Mouse (Mus musculus) forebrain, embryonic 16.5 days (tissue): ENCODE results near the gene Atf3. TPM values are rescaled to one million over a fixed set of nuclear protein-coding genes. Genes with fewer than 3 reads are reported as not detected.

ENCODE experiments used
- ATAC-seq: fragments of 200-750 bp; cut with Nextera tagmentation; 2 replicates; pipeline ENCODE4 v1.8.0; 2017; ENCODE audit warnings: mild to moderate bottlenecking, moderate library complexity
- H3K27ac ChIP-seq: fragments of 300-500 bp; sonication (generic); 2 replicates; pipeline ENCODE4 v1.5.1; 2014; ENCODE audit warnings: low read length, control low read depth
- H3K27me3 ChIP-seq: fragments of 300-500 bp; sonication (generic); replicated peaks from 2 replicates; pipeline ENCODE4 v1.6.1; 2014; ENCODE audit warnings: low read length; ENCODE audit not compliant: control insufficient read depth, insufficient read depth
- H3K36me3 ChIP-seq: fragments of 300-500 bp; sonication (generic); 2 replicates; pipeline ENCODE4 v1.6.1; 2014; ENCODE audit not compliant: control insufficient read depth, insufficient read depth
- H3K4me1 ChIP-seq: fragments of 300-500 bp; sonication (generic); replicated peaks from 2 replicates; pipeline ENCODE4 v1.6.1; 2014; ENCODE audit warnings: low read length; ENCODE audit not compliant: control insufficient read depth, insufficient read depth
- H3K4me2 ChIP-seq: fragments of 300-500 bp; sonication (generic); 2 replicates; pipeline ENCODE4 v1.6.1; 2014; ENCODE audit warnings: mild to moderate bottlenecking, low read length, control low read depth
- H3K4me3 ChIP-seq: fragments of 300-500 bp; sonication (generic); replicated peaks from 2 replicates; pipeline ENCODE4 v1.5.1; 2014; ENCODE audit warnings: mild to moderate bottlenecking, low read length, control low read depth
- H3K9ac ChIP-seq: fragments of 300-500 bp; sonication (generic); replicated peaks from 2 replicates; pipeline ENCODE4 v1.6.1; 2014; ENCODE audit warnings: low read depth, low read length, control low read depth
- H3K9me3 ChIP-seq: fragments of 300-500 bp; sonication (generic); 2 replicates; pipeline ENCODE4 v1.6.1; 2016; ENCODE audit warnings: low read length; ENCODE audit not compliant: control insufficient read depth
- WGBS: fragments of 180-500 bp; shearing (Covaris S2); extraction: QIAGEN DNeasy Blood & Tissue Kit; methylation state at CpG from one replicate; pipeline ENCODE4 v1.1.7; 2014; 5-methylcytosine and 5-hydroxymethylcytosine counted together
- polyA plus RNA-seq: library from polyadenylated mRNA; unstranded; fragments of >200 nt; fragmentation: Nextera tagmentation; extraction: Ambion mirVana; gene quantifications from 2 replicates; pipeline ENCODE4 v1.2.1, GENCODE M21; 2015

Gene Atf3
- polyA plus RNA-seq, 1 experiment from 2014 or later, result 0.95 TPM

DNA sequence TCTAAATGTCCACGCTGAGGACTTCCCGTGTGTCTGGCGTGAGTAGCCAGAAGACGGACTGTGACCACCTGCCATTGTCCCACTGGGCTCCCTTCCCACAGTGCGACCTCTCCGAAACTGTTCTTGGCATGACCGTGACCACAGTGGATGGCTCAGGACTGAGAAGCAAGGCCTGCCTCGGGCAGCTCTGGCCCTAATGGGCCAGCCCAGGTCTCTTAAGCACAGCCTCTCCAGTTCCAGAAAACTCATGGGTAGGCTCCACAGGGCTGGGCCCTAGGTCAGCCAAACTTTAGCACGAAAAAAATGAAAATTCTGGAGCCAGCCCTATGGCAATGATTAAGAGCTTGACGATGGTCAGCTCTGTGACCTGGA lies 6.1 kb upstream of the Atf3 start:
- Histone ChIP-seq H3K4me2 (peak overlapping the region; percentile 92), H3K27me3 (no peaks in the 10 kb centered on the region), H3K9me3 (no peaks in the 10 kb centered on the region), H3K4me1 (peaks cover 13% of the 10 kb centered on the region), H3K9ac (peak overlapping the region; percentile 88), H3K36me3 (no peaks in the 10 kb centered on the region), H3K4me3 (peak overlapping the region; percentile 90), H3K27ac (no peak overlapping the region)
- WGBS, result 55% methylated on average over 10 of the region's 10 CpGs
- ATAC-seq, result peak; percentile 78

- Histone ChIP-seq H3K27me3 (no peaks in the 10 kb centered on the region), H3K9me3 (no peaks in the 10 kb centered on the region), H3K9ac (no peak overlapping the region), H3K36me3 (no peaks in the 10 kb centered on the region), H3K27ac (no peak overlapping the region), H3K4me2 (no peak overlapping the region), H3K4me1 (peaks cover 13% of the 10 kb centered on the region), H3K4me3 (no peak overlapping the region)
- 83% methylated on average over 4 of the region's 4 CpGs for WGBS
- ATAC-seq, result no peak
Measured at GRCm38 (mm10) chr1:191222031-191222430, 4.2 kb upstream of the Atf3 start.

- Histone ChIP-seq H3K4me1 (peaks cover 15% of the 10 kb centered on the region), H3K9ac (no peak overlapping the region), H3K27me3 (no peaks in the 10 kb centered on the region), H3K9me3 (no peaks in the 10 kb centered on the region), H3K36me3 (no peaks in the 10 kb centered on the region), H3K4me3 (no peak overlapping the region), H3K27ac (no peak overlapping the region), H3K4me2 (no peak overlapping the region)
- ATAC-seq, result no peak
- WGBS, result 71% methylated on average over 8 of the region's 8 CpGs
Measured at GRCm38 (mm10) chr1:191220588-191220987, 2.7 kb upstream of the Atf3 start.

DNA sequence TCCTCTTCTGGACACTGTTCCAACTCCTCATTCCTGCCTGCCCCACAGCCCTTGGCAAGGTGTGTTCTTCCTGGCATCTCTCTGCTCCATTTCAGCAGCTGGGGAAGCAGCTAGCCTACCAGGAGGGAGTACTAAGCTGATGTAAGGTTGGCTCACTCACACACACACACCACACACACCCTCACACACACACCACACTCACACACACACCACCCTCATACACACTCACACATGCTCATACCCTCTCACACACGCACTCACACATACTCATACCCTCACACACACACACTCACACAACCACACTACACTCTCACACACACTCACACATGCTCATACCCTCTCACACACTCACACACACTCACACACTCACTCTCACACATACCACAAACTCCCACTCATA lies 1.9 kb upstream of the Atf3 start:
- ATAC-seq, result no peak
- no peaks in the 10 kb centered on the region for H3K36me3 ChIP-seq
- H3K4me2 ChIP-seq, result no peak overlapping the region
- H3K9ac ChIP-seq, result no peak overlapping the region
- no peaks in the 10 kb centered on the region for H3K27me3 ChIP-seq
- peaks cover 9% of the 10 kb centered on the region for H3K4me1 ChIP-seq
- no peak overlapping the region for H3K4me3 ChIP-seq
- H3K27ac ChIP-seq, result no peak overlapping the region
- 84% methylated on average over 1 of the region's 1 CpGs for WGBS
- no peaks in the 10 kb centered on the region for H3K9me3 ChIP-seq

DNA sequence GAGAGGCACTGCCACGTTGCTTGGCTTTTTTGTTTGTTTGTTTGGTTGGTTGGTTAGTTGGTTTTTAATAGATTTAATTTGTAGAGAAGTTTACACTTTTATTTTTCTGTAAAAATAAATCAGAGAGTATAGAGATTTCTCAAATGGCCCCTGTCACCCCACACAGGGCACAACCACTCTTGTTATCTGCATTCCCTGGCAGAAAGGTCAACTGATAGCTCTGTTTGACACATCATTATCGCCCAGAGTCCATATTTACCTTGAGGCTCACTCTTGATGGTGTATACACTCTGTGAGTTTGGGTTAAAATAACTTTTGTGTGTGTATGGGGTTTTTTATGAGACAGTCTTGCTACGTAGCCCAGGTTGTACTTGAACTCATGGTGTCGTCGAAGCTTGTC lies 744 bp upstream of the Atf3 start:
- Histone ChIP-seq H3K4me1 (peaks cover 3% of the 10 kb centered on the region; the same call in 1 of the 2 replicates), H3K4me2 (no peak overlapping the region), H3K9ac (no peak overlapping the region), H3K36me3 (no peaks in the 10 kb centered on the region), H3K27ac (no peak overlapping the region), H3K4me3 (no peak overlapping the region), H3K9me3 (no peaks in the 10 kb centered on the region), H3K27me3 (no peaks in the 10 kb centered on the region)
- WGBS, result 85% methylated on average over 5 of the region's 5 CpGs
- ATAC-seq, result no peak

GRCm38 (mm10) chr1:191215776-191216661 lies 1.8 kb downstream of the Atf3 start:
- ATAC-seq, result no peak
- WGBS, result 31% methylated on average over 19 of the region's 19 CpGs
- Histone ChIP-seq H3K4me2 (no peak overlapping the region), H3K27me3 (no peaks in the 10 kb centered on the region), H3K9ac (no peak overlapping the region), H3K27ac (no peak overlapping the region), H3K9me3 (no peaks in the 10 kb centered on the region), H3K4me1 (0 out of 2 replicates have a peak, but pooled peaks cover 2% of the 10 kb centered on the region), H3K36me3 (no peaks in the 10 kb centered on the region), H3K4me3 (no peak overlapping the region)

DNA sequence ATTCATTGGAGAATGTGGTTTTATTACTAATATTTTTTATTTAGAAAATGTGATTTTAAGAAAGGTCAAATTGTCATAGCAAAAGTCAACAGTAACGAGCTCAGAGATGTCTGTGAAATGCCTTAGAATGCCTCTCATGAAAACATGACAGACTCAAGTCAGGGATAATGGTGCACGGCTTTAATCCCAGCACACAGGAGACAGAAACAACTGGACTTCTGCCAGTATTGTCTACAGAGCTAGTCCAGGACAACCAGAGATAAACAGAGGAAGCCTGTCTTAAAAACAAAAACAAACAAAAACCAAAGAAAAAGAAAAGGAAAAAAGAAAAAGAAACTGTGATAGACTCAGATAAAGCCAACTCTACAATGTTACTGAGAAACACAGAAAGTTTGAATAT lies 6.7 kb downstream of the Atf3 start:
- H3K4me1 ChIP-seq, result no peaks in the 10 kb centered on the region
- H3K9ac ChIP-seq, result no peak overlapping the region
- H3K4me3 ChIP-seq, result no peak overlapping the region
- H3K27ac ChIP-seq, result no peak overlapping the region
- H3K36me3 ChIP-seq, result no peaks in the 10 kb centered on the region
- no peak overlapping the region for H3K4me2 ChIP-seq
- no peak for ATAC-seq
- WGBS, result 38% methylated on average over 2 of the region's 2 CpGs
- no peaks in the 10 kb centered on the region for H3K27me3 ChIP-seq
- no peaks in the 10 kb centered on the region for H3K9me3 ChIP-seq

- Histone ChIP-seq H3K4me3 (no peak overlapping the region), H3K27ac (no peak overlapping the region), H3K9ac (no peak overlapping the region), H3K27me3 (no peaks in the 10 kb centered on the region), H3K4me1 (no peaks in the 10 kb centered on the region), H3K4me2 (no peak overlapping the region), H3K9me3 (no peaks in the 10 kb centered on the region), H3K36me3 (no peaks in the 10 kb centered on the region)
- 86% methylated on average over 5 of the region's 5 CpGs for WGBS
- no peak for ATAC-seq
Measured at GRCm38 (mm10) chr1:191205791-191206190, 12.0 kb downstream of the Atf3 start.

DNA sequence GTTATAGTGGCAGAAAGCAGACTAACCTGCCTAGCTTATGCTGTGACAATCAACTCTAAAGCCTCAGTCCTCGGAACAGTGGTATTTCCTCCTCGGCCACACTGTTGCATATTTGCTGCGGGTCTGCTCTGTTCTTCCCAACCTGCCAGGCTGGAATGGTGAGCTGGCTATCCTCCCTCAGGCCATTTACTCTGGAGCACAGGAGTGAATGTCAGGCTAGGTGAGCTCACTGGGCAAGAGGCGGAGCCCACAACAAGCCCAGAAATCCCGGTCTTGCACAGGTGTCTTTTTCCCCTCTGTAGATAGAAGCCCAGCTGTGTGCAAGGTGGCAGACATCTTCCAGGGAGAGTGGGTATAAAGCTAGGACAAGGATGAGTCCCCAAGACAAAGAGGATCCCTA lies 13.0 kb downstream of the Atf3 start:
- Histone ChIP-seq H3K4me2 (no peak overlapping the region), H3K27ac (no peak overlapping the region), H3K27me3 (no peaks in the 10 kb centered on the region), H3K4me3 (no peak overlapping the region), H3K4me1 (no peaks in the 10 kb centered on the region), H3K36me3 (no peaks in the 10 kb centered on the region), H3K9ac (no peak overlapping the region), H3K9me3 (no peaks in the 10 kb centered on the region)
- WGBS, result 81% methylated on average over 5 of the region's 5 CpGs
- no peak for ATAC-seq
